Mouse (Mus musculus) common myeloid progenitor, adult 5-6 weeks (primary cell): ENCODE measurements around the gene Adamtsl3. TPM values are rescaled to one million over a fixed set of nuclear protein-coding genes. Genes with fewer than 3 reads are reported as not detected.
A peak's percentile ranks its signal among the peaks of the same experiment; 100 is the strongest.
"Not testable (repeated sequence)": the region's sequence is repeated elsewhere in the genome, so short reads cannot be mapped to it uniquely, and the experiment has no call there.

ENCODE experiments used
- ATAC-seq: replicated peaks from 2 replicates; pipeline ENCODE4 v1.8.0; 2016; ENCODE audit warnings: low read depth, mild to moderate bottlenecking, moderate TSS enrichment, inconsistent platforms; ENCODE audit not compliant: poor library complexity, severe bottlenecking
- total RNA-seq: library from RNA; stranded (forward); fragments of 200-1000, 187-1606 nt; gene quantifications from 2 replicates; pipeline ENCODE4 v1.2.3, GENCODE M21; 2017

Gene Adamtsl3
- total RNA-seq, 1 experiment from 2014 or later, result not detected

DNA sequence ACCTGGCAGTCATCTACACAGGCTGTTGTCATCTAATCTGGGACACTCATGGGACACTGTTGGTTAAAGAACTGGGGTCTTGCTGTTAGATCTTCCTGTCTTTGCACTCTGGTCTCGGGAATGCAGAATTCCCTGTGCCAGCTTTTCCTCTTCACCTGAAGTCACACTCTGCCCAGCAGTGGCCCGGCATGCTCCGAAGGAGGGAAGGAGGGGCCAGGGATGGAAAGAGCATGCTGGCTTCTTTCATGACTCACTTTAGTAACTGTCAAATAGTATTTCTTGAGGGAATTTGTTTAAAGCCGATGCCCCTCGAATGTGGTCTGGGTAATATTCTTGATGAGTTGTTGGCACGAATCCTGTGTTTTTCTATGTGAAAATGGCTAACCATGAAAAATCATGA is 81.2 kb downstream of the Adamtsl3 start:
- ATAC-seq, result no peak

DNA sequence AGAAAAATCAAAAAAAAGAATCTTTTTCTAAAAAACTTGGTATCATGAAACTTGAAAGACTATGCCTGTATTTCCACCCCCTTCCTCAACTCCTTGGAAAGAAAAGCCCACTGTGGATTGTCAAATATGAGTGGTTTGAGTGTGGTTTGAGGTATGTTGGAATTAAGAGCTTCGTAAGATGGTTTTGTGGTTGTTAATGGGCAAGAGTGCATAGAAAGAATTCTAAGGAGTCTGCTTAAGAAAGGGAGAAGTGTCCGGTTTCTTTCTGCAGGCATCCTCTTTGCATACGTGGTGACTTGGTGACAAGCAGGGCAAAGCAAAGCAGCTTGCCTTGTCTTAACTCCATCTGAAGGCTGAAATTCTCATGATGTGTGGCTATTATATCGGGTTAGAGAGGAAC is 81.6 kb downstream of the Adamtsl3 start:
- ATAC-seq, result no peak

DNA sequence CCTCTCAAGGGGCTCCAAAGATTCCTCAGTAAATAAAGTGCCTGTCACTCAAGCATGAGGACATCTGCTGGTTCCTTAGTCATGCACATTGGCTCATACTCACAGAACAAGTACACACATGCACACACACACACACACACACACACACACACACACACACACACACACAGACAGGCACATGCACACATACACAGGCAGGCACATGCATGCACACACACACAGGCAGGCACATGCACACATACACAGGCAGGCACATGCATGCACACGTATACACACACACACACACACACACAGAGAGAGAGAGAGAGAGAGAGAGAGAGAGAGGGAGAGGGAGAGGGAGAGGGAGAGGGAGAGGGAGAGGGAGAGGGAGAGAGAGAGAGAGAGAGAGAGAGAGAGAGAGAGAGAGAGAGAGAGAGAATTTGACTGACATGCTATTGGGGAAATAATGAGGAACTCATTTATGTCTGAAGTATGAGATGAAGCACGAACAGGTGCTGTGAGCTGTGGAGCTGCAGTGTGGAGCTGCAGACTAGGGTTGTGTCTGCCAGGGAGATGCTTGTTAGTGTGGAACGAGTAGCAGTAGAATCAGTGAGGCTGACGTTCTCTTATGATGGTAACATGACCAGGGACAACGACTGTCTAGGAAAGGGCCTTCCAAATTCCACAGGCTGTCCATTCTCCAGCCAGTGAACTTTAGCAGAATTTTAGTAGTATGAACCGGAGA is 85.0 kb downstream of the Adamtsl3 start:
- not testable (repeated sequence) for ATAC-seq

DNA sequence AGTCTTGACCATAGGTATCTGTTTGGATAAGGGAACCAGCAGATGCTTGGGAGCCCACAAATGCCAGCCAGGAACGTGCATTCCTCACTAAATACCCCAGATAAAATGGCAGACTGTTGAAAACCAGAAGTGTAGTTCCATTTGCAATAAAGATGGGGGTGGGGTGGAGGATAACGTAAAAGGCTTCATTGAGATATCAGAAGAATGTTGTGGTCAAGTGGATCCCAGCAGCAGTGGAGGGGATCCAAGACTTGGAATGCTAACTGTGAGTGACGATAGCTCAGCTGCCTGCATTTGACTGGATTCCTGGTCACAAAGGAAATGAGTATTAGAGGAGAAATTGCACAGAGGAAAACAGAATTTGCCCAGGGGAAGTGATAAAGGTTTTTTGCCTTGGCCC is 87.1 kb downstream of the Adamtsl3 start:
- no peak for ATAC-seq

DNA sequence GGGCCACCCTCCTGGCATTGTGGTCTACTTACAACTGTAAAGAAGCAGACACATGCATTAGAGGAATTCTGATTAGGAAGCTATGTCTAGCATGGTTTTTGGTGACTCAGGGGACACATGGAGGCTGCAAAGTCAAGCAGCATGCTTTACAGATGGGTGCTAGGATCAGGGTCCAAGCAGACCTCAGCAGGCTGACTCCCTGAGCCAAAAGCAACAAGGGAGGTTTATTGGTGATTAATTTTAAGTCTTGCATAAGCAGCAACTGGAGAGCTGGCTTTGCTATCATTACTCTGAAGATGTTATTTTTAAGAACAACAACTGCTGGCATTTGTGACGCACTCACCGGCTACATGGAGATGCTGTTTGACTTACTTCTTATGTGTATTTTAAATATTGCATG is 88.1 kb downstream of the Adamtsl3 start:
- ATAC-seq, result no peak

DNA sequence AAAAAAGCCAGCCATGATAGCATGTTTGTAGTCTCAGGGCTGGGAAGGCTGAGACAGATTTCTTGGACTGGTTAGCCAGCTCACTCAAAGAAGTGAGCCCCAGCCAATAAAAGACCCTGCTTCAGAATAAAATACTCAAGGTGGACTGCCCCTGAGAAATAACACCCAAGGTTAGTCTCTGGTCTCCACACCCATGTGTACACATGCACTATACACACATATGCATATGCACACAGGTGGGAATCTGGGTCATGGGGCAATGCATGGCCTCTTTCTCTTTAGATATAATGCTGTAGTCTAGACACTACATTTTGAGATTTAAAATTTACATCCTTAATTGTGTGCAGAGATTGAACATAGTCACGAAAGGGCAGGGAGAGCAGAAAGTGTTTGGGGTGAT is 88.8 kb downstream of the Adamtsl3 start:
- no peak for ATAC-seq

DNA sequence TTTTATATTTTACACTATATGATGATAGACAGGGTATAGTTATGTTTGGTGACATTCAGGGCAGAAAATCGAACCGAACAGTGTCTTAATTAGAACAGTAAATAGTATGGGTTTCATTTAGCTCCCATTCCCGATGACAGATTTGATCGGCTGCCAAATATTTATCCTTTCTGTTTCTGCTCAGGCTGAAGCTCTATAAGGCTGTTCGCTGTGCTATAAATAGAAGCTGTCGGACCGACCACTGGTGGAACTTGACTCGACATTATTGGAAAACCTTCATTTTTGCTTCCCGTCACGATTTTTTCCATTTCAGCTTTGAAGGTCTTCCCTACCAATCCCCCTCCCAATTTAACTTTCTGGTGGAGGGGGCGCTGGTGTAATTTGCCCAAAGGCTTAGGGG is 89.9 kb downstream of the Adamtsl3 start:
- ATAC-seq, result no peak

DNA sequence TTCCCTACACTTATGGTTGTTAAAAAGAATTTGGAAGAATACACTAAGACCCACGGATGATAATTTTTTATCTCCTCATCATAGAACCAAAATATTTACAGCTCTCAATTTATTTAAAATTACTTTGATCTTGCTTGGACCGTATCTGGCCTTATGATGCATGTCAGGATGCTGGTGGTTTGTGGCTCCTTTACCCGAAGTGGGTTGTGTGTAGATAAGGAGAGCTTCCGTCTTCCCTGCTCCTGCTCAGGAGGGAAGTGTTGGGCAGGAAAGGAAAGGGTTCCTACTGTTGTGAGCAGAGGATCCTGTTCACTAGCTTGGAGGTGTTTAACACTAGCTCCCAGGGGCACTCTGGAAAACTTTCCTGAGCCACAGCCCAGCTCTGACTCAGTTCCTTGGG is 94.0 kb downstream of the Adamtsl3 start:
- ATAC-seq, result peak; percentile 72

DNA sequence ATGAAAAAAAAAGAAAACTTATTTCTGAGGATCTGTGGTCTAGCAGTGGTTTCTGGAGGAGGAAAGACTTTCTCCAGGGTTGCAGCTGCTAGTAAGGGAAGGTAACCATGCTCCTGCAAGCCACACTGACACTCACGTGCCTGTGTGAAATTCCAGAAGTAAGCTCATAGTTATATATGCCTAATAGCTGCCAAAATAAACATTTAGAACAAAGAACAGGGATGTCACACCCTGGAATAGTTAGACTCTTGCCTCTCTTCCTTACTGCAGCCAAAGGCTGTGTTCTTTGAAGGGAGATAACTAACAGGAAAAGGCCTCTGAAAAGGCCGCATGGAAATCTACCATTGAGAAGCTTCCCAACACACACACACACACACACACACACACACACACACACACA is 96.1 kb downstream of the Adamtsl3 start:
- ATAC-seq, result no peak

DNA sequence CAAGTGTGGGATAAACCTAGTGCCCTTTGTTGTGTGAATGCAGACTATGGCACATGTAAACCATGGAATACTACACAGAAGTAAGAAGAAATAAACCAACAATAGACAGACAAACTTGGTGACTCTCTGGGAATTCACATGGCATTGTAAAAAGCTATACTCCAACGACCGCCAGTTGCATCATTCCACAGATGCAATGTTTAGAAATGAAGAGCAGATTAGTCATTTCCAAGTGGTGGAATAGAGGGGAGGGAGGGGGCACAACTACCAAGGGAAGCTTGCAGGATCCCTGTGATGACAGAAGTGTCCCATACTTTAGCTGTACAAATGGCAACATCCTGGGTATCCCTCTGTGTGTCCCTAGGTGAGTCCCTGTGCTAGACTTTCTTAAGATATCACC is 97.7 kb downstream of the Adamtsl3 start:
- no peak for ATAC-seq

DNA sequence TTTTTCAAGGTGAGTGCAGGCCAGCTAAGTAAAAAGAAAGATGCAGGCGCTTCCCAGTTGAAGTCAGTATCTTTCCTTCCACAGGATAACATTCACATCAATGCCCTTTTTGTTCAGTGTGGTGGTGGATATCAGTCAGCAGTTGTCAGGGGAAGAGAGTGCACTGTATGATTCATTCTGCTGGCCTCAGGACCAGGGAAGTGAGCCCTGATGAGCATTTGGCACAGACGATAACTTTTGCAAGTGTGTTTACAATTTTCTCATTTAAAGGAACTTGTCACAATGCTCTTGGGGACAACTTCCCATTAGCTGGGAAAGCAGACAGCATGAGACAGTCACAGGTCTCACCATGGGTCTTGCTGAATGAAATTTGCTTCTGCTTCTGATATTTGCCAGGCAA is 122.9 kb downstream of the Adamtsl3 start:
- ATAC-seq, result no peak

DNA sequence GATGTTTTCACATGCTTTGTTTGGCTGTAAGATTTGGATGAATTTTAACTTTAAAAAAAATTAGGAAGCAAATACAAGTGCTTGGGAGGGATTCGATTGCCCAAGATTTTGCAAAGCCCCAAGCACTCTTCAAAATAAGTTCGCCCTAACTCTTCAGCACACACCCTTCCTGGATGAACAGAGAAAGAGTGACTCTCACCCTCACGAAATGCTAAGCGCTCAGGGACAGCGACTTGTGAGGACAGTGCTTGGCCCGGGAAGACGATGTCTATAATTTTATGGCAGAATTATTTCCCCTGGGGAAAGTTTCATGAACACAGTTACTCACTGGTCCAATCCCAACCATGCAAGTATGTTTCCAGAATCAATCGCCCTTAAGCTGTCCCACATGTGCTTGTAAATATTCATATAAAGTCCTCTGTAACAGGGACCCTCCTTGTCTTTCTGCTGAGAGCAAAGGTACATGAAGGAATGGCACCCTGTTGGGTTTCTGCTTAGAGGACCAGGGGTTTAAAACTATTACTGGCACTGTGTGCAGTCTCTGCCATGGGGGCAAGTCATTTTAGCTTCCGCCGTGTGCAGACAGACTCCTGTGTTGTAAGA is 127.5 kb downstream of the Adamtsl3 start:
- no peak for ATAC-seq

DNA sequence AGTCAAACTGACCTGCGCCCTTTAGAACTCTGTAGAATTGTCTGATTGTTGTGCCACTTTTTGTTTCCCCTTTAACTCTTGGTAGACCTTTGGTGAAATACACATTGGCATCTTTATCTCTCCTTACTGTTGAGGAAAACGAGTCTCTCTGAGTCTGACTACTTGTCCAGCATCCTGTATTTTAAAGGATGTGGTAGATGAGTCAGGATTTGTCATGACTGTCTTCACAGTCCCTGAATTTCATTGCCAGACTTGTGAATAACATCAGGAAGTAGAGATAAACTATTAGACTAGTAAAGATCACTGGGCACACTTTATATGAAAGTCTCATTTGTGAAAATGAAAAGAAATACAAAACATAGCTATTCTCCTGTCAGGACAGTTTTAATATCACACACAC is 128.9 kb downstream of the Adamtsl3 start:
- no peak for ATAC-seq

DNA sequence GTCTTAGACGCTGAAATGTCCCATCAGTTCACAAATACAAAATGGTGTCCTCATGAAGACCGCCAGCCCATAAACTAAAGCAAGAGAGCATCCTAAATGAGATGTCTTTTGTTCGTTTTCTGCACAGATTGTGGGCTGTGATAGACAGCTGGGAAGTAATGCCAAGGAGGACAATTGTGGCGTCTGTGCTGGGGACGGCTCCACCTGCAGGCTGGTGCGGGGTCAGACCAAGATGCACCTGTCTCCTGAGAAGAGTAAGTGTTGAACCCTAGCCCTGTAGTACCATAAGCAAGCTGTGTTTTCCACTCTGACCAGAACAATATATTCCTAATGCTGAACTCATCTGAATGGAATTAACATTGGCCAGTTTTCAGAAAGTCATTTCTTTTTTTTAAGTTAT is 129.9 kb downstream of the Adamtsl3 start:
- ATAC-seq, result no peak

DNA sequence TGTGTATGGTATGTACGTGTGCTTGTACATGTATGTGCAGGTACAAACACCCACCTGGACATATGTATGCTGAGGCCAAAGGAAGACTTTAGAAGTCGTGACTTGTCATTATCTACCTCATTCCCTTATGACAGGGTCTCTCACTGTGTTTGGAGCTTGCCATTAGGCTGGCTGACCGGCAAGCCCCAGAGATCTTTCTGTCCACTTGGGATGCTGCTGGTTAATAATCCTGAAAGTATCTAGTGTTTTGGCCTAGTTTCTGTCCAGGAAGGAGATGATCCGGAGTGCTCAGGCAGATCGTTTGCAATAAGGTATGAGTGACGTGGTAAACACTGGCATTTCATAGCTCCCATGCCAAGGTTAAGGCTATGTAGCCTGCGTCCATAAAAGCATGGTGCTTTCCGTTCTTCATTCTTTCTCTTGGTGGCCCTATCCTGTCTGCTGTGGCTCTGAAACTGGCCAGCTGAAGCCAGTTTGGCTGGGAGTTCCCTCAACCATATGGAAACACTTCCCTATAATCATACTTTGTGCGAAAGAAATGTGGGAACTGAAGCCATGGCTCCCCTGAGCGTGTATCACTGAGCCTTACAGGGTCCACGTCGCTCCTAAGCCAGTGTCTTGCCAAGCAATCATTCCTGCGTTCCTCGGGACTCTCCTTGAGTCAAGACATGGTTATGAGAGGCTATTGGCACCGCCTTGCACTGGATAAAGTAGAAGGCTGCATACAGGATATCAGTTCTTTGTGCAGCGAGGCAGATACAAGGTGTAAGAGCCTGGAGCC is 141.1 kb downstream of the Adamtsl3 start:
- no peak for ATAC-seq

DNA sequence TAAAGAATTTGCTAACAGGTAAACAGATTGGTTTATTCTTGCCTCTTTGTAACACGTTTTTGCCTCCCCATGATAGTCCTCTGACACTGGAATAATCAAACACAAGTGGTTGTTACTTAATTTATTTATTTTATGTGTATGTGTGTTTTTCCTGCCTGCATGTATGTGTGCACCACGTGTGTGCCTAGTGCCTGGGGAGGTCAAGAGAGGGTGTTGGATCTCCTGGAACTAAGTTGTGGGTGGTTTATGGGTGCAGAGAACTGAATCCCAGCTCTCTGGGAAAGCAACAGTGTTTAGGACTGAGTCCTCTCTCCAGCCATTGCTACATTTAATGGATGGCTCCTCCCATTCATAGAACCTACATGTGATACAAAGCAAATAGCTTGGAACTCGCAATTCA is 143.0 kb downstream of the Adamtsl3 start:
- ATAC-seq, result no peak

DNA sequence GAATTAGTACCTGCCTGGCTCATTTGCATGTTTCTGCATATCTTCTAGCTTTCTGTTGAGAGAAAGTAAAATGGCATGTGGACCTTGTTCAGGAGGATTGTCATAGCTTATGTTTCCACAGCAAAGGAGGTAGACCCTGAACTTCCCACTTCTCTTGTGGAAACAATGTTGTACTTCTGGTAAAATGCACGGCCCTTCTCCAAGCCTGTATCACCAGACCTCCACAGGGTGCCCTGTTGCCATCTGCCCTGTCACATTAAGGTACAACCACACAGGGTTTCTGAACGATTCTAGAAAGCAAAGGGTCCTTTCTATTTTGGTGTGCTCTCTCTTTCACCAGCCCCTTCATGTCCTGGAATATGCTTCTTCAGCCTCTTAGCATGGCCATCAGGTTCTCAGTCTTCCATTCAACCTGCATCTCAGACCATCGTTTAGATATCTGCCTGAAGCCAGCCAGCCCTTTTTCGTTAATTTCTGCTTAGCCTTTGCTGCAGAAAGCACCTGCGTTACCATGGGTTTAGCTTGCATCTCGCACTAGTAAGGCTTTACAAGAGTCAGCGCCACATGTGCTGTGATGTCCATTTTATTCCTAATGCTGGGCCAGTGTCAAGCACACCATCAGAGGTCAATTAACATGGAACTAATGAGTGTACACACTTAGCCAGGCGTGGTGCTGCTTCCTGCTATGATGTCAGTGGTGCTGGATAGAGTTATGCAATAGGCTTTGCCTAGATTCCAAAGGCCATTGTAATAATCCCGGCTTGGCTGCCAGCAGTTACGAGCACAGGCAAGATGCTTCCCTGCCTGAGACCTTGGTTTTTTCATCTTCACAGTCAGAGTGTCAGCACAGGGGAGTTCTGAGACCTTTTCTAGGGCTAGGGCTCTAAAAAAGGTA is 143.6 kb downstream of the Adamtsl3 start:
- ATAC-seq, result no peak

DNA sequence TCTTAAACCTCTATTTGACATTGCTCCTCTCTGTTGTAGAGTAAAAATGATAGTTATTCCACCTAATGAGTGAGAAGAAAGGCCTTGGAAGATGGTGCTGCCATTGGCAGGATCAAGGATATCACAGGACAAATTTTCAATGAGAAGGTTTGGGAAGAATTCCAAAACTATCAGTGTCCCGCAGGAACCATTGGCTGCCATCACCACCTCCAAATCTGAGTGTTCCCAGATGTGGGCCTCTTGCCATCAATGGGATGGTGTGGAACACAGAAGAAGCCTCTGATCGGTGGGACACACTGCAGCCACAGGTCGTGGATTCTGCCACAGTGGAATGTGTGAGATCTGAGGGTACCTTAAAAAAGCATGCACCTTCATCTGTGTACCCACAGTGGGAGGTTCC is 147.9 kb downstream of the Adamtsl3 start:
- ATAC-seq, result no peak

DNA sequence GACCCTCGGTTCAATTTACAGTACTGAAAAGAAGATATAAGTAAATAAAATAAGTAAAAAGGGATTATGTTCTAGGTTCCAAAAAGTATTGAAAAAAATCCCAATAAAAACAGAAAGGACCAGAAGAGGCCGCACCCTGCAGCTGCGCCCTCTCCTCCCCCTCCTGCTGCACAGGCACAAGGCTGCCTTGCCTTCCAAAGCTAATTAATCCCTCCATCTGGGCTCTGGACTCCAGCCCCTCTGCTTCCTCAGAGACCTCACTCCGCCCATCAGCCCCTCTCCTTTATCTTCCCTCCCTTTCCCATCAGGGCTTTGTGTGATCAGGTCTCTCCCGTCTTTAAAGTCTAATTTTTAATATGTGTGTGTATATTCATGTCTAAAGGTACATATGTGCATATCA is 149.3 kb downstream of the Adamtsl3 start:
- no peak for ATAC-seq

DNA sequence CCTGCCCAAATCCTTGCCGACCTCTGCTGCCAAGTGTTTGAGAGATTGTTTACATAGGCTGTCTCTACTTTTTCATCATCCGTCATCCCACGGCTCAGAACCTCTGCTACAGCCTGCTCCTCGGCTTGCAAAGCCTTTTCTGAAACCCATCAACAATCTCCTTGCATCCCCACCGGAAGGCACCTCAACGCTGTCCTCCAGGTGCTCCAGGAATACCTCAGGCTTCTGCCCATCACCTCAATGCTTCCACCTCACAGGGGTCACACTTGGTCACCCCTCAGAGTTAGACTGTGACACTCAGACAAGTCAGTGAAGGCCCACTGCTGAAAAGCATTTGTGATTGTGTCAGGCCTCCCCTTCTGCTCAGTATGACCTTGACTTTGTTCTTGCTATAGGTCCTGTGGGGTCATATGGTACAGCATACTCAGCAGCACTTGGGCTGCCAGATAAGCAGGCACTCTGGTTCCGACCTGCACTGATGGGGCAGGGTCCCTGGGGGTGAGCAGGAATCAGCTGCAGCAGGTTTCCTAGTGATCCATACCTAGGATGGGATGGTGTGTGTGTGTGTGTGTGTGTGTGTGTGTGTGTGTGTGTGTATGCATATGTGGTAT is 150.0 kb downstream of the Adamtsl3 start:
- ATAC-seq, result no peak
